Mouse (Mus musculus) small intestine, adult 2 months (tissue): Measurements from ENCODE around the gene Mgat3.

Experiments
- CTCF ChIP-seq: fragments of 200-500 bp; IDR thresholded peaks from 2 replicates; pipeline ENCODE4 v1.5.1; 2012; ENCODE audit warnings: low read depth, mild to moderate bottlenecking, control low read depth, inconsistent platforms, low read length, moderate library complexity, mixed read lengths; ENCODE audit not compliant: insufficient replicate concordance, insufficient read length; ENCODE audit errors: extremely low read depth
- POLR2A ChIP-seq: fragments of 200-500 bp; IDR thresholded peaks from 2 replicates; pipeline ENCODE4 v1.6.1; 2012; ENCODE audit warnings: low read depth, mild to moderate bottlenecking, control low read depth, inconsistent platforms, low read length, moderate library complexity

- no peak for TF ChIP-seq POLR2A
- TF ChIP-seq CTCF: no peak
Observed at GRCm38 (mm10) chr15:80171791-80172190, 1.7 kb upstream of the Mgat3 start.
